Mouse (Mus musculus): ENCODE measurements at regions not wholly inside any gene's neighbourhood (a gene's known extent, or its start where the extent isn't known, plus 50 kb on each side); places are given as distances from the start of the nearest gene placed in this dataset.
"Not testable (repeated sequence)": the region's sequence is repeated elsewhere in the genome, so short reads cannot be mapped to it uniquely, and the experiment has no call there.

DNA sequence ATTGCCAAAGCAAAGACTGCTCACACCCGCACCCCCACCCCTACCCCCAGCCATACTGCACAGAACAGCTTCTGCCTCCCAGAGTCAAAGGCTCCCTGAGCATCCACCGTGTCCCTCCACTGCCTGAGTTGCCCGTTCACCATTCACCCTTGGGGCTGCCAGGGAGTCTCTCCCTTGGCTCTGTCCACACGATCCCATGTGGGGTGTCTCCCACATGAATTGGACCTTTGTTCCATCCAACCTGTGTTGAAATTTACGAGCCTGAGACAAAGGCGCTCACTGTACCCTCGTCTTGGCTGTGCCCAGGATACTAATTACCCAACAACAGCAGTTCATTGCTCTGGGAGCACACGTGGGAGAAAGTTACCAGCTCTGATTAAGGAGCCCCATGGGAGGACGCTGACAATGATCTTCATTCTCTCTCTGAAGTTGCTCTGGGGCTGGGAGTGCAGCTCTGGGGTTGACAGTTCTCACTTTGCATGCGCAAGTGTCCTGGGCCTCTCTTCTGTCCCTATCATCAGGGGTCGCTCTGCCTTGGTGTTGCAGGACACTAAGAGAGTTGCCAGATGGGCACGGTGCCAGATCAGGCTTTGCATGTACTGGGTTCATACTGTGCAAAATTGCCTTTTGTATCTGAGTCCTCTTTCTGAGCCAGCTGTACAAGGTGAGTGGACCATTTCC, 178.3 kb upstream of the Rgma start:
- DNase-seq (ENCODE audit: low spot score in 2 of 2), result peak; percentile 55 to 73

DNA sequence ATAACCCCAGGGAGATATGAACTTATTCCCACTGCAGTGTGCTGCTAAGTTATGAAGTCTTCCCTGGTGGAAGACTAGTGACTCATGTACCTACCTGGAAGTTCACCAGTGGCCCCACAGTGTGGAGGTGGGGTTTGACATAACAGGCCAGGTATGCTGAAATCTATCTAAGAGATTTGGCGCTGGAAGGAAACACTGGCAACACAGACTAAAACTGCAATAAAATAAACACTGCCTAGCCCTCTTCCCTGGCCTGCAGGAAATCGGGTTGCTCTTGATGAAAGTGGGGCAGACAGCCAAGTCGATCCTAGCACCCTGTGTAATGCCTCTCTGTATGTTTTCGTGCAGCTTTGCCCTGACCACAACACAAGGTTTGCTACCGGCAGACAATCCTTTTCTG, 177.2 kb upstream of the Rgma start:
- no peak for DNase-seq (ENCODE audit: low spot score in 2 of 2)

DNA sequence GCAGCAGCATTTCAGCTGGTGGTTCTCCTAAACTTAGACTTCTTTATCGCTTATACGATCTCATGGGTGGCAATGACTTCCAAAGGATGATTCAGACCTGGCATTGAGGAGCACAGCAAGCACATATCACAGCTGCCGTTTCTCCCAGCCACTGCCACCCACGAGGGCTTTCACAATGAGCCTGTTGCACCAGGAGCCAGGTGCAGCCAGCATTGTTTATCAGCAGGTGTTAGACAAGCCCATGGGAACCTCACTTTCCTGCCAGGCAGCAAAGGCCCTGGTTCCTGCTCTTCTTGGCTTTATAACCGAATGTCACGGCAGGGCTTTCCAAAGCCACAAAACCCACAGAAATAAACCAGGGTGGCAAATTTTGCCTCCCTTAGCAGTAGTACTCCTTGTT, 175.3 kb upstream of the Rgma start:
- no peak for DNase-seq (ENCODE audit: low spot score in 2 of 2)

DNA sequence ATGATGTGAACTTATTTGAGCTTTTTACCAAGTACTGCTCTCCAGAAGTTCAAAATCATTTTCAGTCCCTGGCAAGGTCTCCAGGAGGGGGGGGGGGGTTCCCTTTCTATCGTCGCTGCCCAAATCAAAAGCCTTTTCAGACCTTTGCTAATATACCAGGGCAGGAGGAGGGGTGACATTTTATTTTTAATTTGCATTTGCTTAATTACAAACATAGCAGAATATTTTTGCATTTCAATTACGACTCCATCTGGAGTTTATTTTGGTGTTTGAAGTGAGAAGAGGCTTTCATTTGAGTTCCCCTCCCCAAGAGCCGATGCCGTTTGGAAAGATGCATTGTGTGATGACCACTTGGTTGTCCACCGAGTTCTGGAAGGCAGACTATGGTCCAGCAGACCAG, 174.0 kb upstream of the Rgma start:
- DNase-seq (ENCODE audit: low spot score in 2 of 2), result no peak

DNA sequence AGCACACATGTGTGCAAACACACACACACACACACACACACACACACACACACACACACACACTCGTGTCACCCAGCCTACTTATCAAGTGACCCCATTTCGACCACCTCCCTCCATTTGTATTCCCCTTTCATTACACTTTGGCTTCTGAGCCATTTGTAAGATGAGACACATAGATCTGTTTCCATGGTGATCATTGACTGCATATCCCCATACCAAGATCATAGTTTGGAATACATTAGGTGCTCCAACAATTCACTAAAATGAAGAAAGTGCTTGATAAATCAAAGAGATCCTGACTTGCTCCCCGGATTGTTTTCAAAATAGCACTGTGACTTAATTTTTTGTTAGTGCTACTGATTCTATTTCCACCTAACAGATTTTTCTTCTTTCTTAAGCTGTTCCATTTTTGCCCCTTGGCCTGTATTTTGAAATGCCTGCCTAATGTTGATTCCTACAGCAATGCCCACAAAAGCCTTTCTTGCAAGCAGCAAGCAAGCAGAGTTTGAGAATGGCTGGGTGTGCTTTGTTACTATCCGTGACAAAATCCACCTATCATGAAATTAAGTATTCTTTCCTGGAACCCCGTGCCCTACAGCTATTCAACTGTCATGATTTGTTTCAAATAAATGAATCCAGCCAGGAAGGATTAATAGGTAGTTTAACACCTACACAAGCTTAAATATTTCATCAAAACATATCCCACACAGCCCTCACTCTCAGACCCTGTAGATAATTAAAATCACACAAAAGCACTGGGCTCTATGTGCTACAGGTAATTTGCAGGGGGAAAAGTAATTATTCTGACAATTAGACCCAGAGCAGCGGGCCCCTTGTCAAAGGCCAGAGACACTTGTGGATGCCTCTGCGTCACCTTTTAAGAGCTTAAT, 168.1 kb upstream of the Rgma start:
- DNase-seq (ENCODE audit: low spot score in 2 of 2), result no peak

DNA sequence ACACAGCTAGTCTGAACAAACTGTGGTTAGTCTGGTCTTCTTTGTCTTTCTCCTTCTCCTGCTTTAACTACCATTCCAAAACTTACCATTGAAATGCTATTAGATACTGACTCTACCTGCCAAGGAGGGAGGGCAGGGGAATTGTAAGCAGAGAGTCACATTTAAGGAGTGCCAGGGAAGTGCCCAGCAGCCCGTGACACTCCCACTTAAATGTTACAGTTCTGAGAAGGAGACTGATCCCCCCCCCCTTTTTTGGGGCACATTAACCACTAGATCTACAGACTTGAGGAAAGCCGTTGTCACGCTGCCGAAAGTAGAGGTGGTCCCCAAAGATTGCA, 166.9 kb upstream of the Rgma start:
- DNase-seq (ENCODE audit: low spot score in 2 of 2), result no peak

DNA sequence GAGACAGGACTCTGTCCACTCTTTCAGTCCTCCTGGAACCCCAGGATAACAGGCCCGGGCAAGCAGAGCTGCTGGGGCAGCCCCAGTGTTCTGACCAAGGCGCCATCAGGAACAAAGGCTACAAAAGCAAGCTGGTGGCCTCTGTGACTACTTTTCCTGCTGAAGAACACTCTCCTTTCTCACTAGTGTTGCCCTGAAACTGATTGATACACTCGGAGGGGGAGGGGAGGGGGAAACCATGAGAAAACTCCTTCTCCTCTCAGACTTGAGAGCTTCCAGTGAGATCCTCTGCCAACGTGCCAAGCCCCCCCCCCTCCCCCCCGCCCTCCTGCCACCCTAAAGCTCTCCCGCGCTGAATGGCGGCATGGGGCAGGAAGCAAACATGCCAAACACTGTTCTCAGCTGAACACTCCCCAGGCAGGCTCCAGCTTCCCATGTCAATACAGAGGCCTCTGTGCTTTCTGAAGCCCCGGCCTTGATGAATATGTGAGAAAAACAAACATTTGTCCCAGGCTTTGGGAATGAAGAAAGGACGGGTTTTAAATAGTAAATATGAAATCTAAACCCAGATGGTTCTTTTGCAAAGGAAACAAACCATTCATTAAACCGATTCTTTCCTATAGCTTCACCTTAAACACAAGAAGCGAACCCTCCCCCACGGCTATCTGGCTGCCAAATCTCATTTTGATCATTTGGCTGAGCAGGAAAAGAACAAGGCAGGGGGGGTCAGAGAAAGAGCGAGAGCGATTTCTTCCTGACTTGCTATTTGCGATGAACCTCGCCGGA, 166.3 kb upstream of the Rgma start:
- peak in 1 of 2 experiments; percentile 48 for DNase-seq (ENCODE audit: low spot score in 2 of 2)

DNA sequence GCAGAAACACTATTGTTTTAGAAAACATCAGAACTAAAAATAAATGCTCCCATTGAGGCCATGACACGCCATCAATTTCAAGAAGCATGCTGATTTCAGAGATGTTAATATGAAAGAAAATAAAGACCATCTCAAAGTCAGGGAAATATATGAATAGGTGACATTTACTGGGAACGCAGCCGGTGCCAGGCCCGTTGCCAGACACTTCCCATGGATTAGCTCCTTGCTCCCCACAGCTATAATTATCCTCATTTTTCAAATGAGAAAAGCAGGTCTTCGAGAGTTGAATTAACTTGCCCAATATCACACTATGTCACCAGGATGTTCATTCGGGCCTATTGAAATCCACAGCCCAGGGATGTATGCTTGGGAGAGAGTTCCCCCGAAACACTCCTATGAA, 165.2 kb upstream of the Rgma start:
- peak in 1 of 2 experiments; percentile 54 for DNase-seq (ENCODE audit: low spot score in 2 of 2)

DNA sequence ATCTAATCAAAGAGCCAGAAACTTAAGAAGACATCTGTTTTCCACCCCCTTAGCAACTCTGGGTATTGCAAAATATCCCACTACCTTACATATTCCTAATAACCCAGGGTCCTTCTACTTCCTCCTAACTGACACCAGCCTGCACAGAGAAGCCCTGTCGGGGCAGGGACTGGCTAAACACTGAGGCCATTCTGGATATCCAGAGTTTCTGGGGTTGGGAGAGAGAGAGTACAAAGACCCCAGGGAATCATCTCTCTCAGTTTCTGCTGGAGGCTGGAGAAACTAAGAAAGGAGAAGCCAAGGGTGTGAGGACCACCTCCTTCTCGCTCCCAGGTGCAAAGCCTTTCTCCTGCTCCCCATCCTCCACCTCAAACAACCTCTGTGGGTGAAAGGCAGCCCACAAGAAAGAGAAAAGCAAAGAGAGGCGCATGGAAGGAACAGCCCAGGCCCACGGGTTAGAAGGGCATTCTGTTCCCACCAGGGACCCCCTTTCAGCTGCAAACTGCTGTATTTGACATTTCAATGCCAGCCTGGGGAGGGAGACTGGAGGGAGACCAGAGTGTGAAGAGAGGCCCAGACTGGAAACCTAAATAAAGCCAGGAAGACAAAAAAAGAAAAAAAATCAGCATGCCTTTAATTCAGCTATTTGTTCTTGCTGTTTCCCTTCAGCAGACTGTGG, 152.9 kb upstream of the Rgma start:
- no peak for DNase-seq (ENCODE audit: low spot score in 2 of 2)

DNA sequence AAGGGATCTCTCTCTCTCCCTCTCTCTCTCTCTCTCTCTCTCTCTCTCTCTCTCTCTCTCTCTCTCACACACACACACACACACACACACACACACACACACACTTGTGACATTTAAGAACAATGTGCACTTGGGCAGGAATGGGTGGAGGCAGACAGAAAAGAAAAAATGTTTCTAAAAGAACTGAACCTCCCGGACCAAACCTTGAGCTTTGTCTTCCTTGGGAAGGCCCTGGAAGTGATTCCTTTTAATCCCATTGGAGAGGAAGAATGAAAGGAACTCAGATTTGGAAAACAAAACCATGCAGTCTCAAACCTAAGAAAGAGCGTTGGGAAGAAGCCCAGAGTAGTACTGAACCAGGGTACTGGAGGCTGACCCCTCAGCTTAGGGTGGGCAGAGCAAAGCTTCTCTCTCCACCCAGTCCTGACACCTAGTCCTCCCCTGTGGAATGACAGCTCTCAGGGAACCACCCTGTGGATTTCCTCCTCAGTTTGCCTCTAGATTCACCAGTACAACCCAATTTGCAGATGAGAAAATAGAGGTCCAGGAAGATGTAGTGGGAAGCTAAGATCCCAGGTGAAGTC, 152.3 kb upstream of the Rgma start:
- DNase-seq (ENCODE audit: low spot score in 2 of 2), result no peak

DNA sequence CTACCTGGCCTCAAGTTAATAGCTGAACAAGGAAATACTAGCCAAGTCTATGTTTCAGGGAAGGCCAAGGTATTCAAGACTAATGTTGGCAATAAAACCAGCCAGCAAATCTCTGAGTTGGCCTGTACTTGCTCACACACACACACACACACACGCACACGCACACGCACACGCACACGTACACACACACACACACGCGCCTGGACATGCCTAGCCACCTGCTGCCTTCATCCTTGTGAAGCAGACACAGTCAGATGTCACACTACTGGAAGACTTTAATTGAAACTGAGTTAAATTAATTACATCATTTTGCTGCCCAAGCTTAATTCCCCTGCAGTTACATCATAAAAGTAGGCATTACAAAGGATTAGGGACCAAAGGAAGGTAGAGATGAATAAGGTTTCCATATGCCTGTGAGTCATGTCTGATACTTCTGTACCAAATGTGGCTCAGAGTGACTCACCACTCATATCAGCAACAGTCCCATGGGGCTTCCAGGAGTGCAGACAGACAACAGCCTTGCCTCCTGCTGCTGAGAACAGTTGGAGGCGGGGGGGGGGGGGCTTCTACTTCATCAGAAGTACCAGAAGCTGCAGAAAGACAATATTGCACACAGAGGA, 141.7 kb upstream of the Rgma start:
- no peak for DNase-seq (ENCODE audit: low spot score in 2 of 2)

DNA sequence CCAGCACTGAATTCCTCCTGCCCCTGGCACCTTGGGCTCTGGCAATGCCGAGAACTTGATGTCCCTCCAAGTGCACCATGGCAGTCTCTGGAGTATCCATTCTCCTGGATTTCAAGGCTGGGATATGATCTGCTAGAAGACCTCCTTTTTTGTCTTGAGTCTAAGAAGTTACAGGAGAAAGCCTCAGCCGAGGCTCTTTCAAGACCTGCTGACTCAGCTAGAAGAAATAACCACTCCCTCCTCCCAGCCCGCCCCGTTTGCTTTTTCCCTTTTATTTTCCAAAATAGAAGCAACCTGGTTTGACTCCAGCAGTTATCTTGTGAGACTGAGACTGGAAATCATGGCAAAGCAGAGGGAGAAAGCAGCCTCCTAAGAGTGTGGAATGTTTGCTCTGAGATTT, 136.8 kb upstream of the Rgma start:
- no peak for DNase-seq (ENCODE audit: low spot score in 2 of 2)

DNA sequence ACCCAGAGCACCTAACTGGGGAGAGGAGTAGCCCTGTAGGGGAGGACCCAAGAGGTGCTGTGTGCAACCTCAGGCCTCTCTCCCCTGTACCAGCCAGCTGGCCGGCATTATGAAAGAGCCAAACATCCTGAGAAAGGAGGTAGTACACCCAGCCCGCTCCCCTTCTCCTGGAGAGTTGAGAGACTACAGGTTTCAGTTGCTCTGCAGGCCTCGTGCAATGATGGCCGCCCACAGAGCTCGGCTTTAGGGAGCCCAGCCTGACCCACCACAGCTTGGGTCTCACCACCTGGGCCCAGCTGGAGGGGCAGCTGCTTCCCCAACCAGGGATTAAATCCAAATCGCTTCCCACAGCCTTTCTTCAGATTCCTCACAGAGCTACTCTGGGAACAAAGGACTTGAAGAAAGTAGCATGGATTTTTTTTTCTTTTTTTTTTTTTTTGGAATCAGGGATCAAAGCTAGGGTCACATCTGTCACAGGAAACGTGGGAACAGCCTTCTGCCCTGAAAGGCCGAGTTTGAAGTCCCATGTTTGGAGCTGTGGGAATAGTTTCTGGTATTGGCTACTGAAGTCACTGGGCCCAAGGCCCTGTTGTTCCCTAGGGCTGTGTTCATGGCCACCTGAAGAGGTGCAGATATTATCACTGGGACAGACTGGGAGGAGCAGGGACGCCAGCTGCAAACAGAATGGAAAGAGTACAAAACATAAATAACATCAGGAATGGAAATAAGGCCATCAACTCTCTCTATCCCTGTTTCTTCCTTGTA, 131.5 kb upstream of the Rgma start:
- no peak for DNase-seq (ENCODE audit: low spot score in 2 of 2)

DNA sequence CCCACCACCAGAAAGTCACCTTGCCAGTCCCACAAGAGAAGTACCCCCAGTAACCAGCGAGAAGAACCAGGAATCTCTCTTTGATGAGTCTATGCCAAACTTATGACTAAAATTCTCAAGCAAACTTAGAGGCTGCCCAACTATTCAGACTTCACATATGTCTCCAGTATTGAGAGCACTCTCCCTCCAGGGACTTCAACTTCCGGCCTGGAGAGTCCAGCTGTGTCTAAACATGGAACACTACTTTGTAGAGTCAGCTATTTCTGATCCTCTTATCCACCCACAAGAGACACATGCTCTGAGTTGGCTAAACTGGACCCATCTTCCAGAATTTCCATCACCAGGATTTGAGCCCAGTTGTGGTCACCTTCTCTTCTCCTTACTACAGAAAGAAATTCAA, 129.9 kb upstream of the Rgma start:
- no peak for DNase-seq (ENCODE audit: low spot score in 2 of 2)

DNA sequence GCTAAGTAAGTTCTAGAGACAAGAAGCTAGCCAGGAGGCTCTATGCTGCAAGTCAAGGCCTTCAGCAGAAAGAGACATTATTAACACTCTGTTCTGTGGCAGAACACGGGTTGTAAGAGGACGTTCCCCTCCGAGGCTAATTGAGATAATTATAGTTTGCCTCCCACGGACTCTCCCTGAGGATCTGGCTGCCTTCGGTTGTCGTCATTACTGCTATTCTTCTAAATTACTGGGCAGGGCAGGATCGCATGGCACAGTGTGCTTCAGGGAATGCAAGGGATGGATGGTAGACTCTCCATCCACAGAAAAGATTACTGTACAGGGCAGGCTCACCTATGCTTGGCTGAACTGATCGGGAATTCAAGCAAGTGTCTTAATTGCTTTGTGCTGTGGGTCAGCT, 124.7 kb upstream of the Rgma start:
- no peak for DNase-seq (ENCODE audit: low spot score in 2 of 2)

DNA sequence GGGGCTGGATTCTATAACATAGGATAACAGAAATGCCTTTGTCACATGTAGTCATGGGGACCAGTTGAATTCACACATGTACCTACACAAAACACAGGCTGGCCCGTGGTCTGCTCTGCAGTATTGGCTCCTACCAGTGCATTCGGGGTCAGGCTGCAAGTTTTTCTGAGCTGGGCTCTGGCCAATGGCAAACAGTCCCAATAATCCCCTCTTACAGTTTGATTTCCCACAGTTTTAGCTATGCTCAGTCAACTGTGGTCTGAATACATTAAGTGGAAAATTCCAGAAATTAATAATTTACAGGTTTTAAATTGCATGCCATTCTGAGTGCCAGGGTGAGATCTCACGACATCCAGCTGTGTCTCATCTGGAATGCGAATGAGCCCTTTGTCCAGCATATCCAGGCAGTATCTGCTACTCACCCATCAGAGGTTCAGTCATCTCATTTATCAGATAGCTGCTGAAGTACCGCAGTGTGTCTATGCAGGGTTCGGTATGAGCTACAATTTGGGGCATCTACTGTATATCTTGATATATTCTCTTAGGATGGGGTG, 124.0 kb upstream of the Rgma start:
- DNase-seq (ENCODE audit: low spot score in 2 of 2), result no peak

DNA sequence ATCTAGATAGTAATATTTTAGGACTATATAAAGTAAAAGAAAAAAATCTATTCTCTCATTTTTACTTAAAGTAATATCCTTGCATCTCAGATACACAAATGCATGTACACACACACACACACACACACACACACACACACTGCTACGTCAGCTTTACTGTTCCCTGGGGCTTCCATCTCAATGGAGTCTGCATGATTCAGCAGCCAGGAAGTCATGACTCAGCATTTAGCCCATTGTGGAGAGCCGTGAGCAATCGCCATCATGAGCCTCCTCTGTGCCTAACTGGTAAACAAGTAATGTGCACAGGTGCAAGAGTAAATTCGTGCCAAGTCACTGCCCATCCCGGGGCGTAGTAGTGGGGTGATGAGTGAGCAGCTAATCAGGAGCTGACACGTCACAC, 120.3 kb upstream of the Rgma start:
- not testable (repeated sequence) for DNase-seq (ENCODE audit: low spot score in 2 of 2)

DNA sequence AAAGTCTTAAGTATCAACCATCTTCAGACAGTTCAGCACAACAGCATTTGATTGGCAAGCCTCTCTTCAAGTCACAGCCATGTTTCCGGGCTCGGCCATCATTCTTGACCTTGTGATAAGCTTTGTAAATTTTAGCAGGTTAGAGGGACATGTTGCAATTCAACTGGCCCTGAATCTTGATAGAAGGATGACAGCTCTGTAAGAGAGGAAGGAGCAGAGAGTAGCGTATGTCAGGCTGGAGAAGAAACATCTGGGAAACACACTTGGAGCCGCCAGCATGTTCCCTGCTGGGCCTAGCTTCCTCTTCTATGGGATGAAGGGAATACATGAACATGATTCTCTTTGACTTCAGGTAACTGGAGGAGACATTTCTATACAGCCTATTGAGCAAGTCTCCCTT, 115.2 kb upstream of the Rgma start:
- no peak for DNase-seq (ENCODE audit: low spot score in 2 of 2)

DNA sequence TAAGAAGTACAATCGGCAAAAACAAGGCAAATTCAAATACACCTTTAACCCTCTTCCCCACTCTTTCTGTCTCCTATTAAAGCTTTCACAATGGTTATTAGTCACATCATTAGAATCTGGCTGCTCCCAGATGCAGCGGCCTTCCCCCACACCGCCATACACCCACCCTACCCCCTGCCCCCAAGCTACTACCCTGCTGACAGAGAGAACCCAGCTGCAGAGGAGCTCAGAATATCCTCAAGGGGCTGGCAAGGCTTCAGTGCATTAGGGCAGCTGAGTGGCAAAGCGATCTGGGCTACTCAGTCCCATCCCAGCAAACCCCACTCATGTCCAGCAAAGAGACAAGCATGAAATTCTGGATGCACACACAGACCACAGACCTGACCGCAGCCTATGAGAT, 113.6 kb upstream of the Rgma start:
- no peak for DNase-seq (ENCODE audit: low spot score in 2 of 2)

DNA sequence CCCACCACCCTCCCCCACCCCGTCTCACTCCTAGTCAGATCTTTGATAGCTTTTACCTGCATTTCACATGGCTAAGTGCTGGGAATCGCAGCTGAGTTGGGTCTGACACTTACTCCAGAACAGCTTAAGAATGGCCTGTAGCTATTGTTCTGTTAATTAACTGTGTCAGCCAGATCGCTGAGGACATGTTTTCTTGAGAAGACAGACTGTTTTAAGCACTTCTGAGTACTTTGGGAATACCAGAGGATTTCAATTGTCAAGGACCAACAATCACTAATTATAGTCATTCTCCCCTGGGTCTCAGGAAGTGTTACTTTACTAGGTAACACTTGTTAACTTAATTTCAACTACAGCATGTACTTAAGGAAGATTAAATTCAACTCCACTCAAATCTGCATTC, 112.8 kb upstream of the Rgma start:
- DNase-seq (ENCODE audit: low spot score in 2 of 2), result no peak
